Mouse (Mus musculus) stomach, embryonic 16.5 days (tissue): ENCODE measurements around the gene Ptbp1. TPM values are rescaled to one million over a fixed set of nuclear protein-coding genes. Genes with fewer than 3 reads are reported as not detected.

Experiments used
- ATAC-seq: fragments of 200-750 bp; cut with Nextera tagmentation; 2 replicates; pipeline ENCODE4 v1.8.0; 2017; ENCODE audit warnings: moderate number of reproducible peaks, moderate TSS enrichment; ENCODE audit not compliant: insufficient read depth, low FRiP score
- H3K27ac ChIP-seq: fragments of 300-500 bp; sonication (generic); 2 replicates; pipeline ENCODE4 v1.5.1; 2014; ENCODE audit warnings: low read length
- H3K27me3 ChIP-seq: fragments of 300-500 bp; sonication (generic); 2 replicates; pipeline ENCODE4 v1.6.1; 2014; ENCODE audit warnings: low read length, control low read depth, mixed read lengths; ENCODE audit not compliant: control insufficient read depth, insufficient read depth
- H3K36me3 ChIP-seq: fragments of 300-500 bp; sonication (generic); 2 replicates; pipeline ENCODE4 v1.6.1; 2014; ENCODE audit warnings: low read length; ENCODE audit not compliant: control insufficient read depth, insufficient read depth
- H3K4me1 ChIP-seq: fragments of 300-500 bp; sonication (generic); 2 replicates; pipeline ENCODE4 v1.6.1; 2014; ENCODE audit warnings: low read length, control low read depth, mixed read lengths; ENCODE audit not compliant: control insufficient read depth, insufficient read depth
- H3K4me2 ChIP-seq: fragments of 300-500 bp; sonication (generic); 2 replicates; pipeline ENCODE4 v1.6.1; 2014; ENCODE audit warnings: low read depth, low read length, mixed read lengths
- H3K4me3 ChIP-seq: fragments of 300-500 bp; sonication (generic); replicated peaks from 2 replicates; pipeline ENCODE4 v1.5.1; 2014; ENCODE audit warnings: mild to moderate bottlenecking, low read length
- H3K9ac ChIP-seq: fragments of 300-500 bp; sonication (generic); 2 replicates; pipeline ENCODE4 v1.6.1; 2014; ENCODE audit warnings: low read length
- H3K9me3 ChIP-seq: fragments of 300-500 bp; sonication (generic); replicated peaks from 2 replicates; pipeline ENCODE4 v1.6.1; 2016; ENCODE audit warnings: low read length, control low read depth; ENCODE audit not compliant: control insufficient read depth
- WGBS: fragments of 180-500 bp; shearing (Covaris S2); extraction: QIAGEN DNeasy Blood & Tissue Kit; methylation state at CpG from one replicate; pipeline ENCODE4 v1.1.7; 2014; 5-methylcytosine and 5-hydroxymethylcytosine counted together
- polyA plus RNA-seq: library from polyadenylated mRNA; unstranded; fragments of >200 nt; fragmentation: Nextera tagmentation; extraction: Ambion mirVana; gene quantifications from 2 replicates; pipeline ENCODE4 v1.2.1, GENCODE M21; 2015

Gene Ptbp1
- 268 and 308 TPM in 2 replicates for polyA plus RNA-seq

DNA sequence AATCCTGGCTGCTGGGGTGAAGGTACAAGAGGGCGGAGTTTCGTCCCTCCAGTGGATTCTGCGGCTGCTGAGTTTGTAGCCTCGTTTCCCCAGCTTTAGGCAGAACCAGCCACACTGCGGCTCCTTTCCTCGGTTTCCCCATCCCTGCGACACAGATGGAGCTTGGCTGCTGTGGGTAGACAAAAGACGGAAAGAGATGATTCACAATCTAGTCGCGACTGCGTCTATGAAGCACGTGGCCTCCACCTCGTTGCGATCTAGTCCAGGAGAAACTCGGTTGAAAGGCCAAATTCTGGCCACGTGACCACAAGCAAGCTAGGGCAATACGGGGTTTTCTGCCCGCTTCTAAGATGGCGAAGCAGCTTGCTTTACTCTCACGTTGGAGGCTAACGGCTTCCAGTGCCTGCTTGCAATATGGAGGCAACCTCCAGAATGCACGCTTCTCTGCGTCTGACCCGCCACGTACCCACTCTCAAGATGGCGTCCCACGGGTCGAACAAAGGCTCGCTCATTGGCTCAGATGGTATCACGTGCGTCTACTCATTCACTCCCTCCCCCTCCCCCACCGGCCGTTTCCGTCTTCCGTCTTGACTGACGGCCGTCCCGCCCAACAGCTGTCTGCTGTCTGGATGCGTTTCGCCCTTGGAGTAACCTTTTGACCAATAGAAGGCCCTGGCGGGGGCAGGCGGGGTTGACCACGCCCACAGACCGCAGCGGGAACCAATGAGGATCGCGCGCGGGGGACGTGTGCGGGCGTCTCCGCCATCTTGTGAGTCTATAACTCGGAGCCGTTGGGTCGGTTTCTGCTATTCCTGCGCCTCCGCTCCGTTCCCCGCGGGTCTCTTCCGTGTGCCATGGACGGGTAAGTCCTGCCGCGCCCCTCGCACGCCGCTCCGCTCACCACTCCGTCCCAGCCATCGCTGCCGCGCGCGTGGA lies at the start of gene Ptbp1:
Ptbp1 (plus strand) TSS at position 568 of the 936 bp plus-strand sequence.
- H3K4me1 ChIP-seq = peaks cover 55% of the 10 kb centered on the region
- WGBS = under 1% methylated on average over 75 of the region's 75 CpGs
- peak; percentile 92 for ATAC-seq
- peak within 1 kb of the TSS; percentile 97 for H3K4me3 ChIP-seq
- no peaks in the 10 kb centered on the region for H3K27me3 ChIP-seq
- peak within 1 kb of the TSS; percentile 100 for H3K27ac ChIP-seq
- no peaks in the 10 kb centered on the region for H3K9me3 ChIP-seq
- peak within 1 kb of the TSS; percentile 99 for H3K9ac ChIP-seq
- peak within 1 kb of the TSS; percentile 91 for H3K4me2 ChIP-seq
- H3K36me3 ChIP-seq = peaks cover under 1% of the 10 kb centered on the region

DNA sequence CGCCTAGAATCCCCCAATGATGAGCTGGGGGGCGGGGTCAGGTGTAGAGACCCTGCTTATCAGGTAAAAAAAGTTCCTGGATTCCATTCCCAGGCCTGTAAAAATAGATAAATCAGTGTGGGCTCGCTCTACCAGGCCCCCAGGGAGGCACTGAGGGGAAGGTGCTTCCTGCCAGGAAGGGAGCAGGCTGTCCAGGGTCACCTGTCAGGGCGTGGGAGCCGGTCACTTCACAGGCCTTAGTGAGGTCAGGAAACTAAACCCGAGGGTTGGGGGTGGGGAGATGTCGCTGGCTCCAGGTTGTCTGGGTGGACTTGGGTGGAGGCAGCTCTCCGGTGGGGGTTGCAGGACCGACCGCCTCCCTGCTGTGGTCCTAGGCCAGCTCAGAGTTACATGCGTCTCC lies 48.6 kb upstream of the Ptbp1 start:
- no peaks in the 10 kb centered on the region for H3K36me3 ChIP-seq
- H3K4me2 ChIP-seq = no peak overlapping the region
- H3K27me3 ChIP-seq = no peaks in the 10 kb centered on the region
- 55% methylated on average over 11 of the region's 11 CpGs for WGBS
- H3K4me1 ChIP-seq = peaks cover 18% of the 10 kb centered on the region
- no peaks in the 10 kb centered on the region for H3K9me3 ChIP-seq
- no peak overlapping the region for H3K4me3 ChIP-seq
- no peak overlapping the region for H3K27ac ChIP-seq
- no peak for ATAC-seq
- no peak overlapping the region for H3K9ac ChIP-seq

DNA sequence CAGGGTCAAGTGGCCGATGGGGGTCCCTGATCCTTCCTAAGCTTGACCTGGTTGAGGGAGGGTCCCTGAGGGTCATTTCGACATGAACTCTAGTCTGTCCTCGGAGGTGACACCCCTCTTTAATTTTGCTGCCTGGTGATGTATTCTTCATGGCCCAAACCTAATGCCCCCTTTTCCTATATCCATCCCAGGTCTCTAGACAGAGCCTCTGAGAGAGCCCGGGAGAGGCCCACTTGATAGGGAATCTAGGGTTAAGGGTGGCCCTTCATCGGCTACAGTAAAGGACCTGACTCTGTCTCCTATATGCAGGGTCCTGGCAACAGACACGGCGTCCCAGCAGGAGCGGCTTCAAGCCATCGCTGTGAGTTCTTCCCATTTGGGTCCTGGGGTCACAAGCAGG lies 47.9 kb upstream of the Ptbp1 start:
- Histone ChIP-seq H3K9me3 (no peaks in the 10 kb centered on the region), H3K4me1 (peaks cover 18% of the 10 kb centered on the region), H3K27ac (no peak overlapping the region), H3K9ac (no peak overlapping the region), H3K4me3 (no peak overlapping the region), H3K36me3 (no peaks in the 10 kb centered on the region), H3K27me3 (no peaks in the 10 kb centered on the region), H3K4me2 (no peak overlapping the region)
- WGBS = 80% methylated on average over 9 of the region's 9 CpGs
- ATAC-seq = no peak

DNA sequence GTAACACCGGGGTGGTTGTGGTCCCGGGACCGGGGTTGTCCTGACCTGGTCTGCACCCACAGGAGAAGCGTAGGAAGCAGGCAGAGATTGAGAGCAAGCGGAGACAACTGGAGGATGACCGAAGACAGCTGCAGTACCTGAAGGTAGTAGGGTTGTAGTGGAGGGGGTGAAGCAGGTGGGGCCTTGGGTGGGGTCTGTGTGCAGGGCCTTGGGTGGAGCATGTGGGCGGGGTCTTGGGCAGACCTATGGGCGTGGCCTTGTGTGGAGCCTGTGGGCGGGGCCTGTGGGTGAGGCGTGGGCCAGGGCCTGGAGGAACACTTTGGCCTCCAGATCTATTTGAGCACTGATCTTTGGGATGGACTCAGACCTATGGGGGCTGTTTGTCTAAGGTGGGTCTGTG lies 47.3 kb upstream of the Ptbp1 start:
- H3K27ac ChIP-seq = no peak overlapping the region
- peak; percentile 48; the same call in 1 of the 2 replicates for ATAC-seq
- WGBS = 79% methylated on average over 10 of the region's 10 CpGs

DNA sequence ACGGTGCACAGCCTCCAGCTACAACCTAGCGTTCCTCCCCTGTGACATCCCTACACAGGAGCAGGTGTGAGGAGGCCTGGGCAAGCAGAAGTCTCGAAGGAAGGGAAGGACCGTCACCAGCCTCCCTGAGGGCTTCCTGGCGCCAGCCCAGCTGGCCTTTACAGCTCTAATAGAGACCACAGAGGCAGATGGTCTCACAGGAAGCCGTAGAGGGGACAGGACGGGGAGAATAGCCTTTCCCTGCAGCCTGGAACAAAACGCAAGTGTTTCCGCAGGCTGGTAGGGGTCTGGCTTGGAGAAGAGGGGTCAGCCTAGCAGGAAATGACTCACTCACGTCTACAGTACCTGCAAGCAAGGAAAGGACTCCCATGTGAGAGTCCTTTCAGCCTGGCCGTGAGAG lies 46.4 kb upstream of the Ptbp1 start:
- no peak; the same call in 1 of the 2 replicates for ATAC-seq
- 70% methylated on average over 11 of the region's 11 CpGs for WGBS
- no peak overlapping the region for H3K9ac ChIP-seq
- H3K4me1 ChIP-seq = peaks cover 14% of the 10 kb centered on the region
- no peaks in the 10 kb centered on the region for H3K9me3 ChIP-seq
- no peak overlapping the region for H3K4me3 ChIP-seq
- no peaks in the 10 kb centered on the region for H3K36me3 ChIP-seq
- no peak overlapping the region for H3K4me2 ChIP-seq
- peak overlapping the region; percentile 17; the same call in 1 of the 2 replicates for H3K27ac ChIP-seq
- no peaks in the 10 kb centered on the region for H3K27me3 ChIP-seq

More for the DNA sequence above, 47.3 kb upstream of the Ptbp1 start:
- Histone ChIP-seq H3K9me3 (no peaks in the 10 kb centered on the region), H3K9ac (no peak overlapping the region), H3K4me2 (no peak overlapping the region), H3K27me3 (no peaks in the 10 kb centered on the region), H3K36me3 (no peaks in the 10 kb centered on the region), H3K4me1 (peaks cover 18% of the 10 kb centered on the region), H3K4me3 (no peak overlapping the region)

DNA sequence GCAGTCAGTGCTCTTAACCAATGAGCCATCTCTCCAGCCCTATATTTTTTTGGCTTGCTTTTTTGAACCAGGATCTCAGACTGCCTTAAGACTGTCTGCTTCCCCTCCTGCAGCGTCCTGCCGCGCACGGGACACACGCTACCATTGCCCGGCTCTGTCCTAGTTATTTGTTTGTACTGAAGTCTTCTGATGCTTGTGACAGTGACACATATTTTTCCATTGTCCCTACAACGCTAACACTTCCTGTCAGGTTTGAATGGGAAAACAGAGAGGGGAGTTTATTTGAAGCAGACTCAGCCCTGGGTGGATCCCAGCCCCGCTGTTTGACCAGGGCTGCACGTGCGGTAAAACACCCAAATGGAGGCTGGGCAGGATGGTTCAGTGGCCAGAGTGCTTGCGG lies 45.5 kb upstream of the Ptbp1 start:
- peaks cover 8% of the 10 kb centered on the region for H3K4me1 ChIP-seq
- H3K27me3 ChIP-seq = no peaks in the 10 kb centered on the region
- no peak overlapping the region for H3K27ac ChIP-seq
- H3K4me2 ChIP-seq = no peak overlapping the region
- H3K9me3 ChIP-seq = no peaks in the 10 kb centered on the region
- ATAC-seq = no peak
- 83% methylated on average over 11 of the region's 11 CpGs for WGBS
- no peak overlapping the region for H3K4me3 ChIP-seq
- no peak overlapping the region for H3K9ac ChIP-seq
- H3K36me3 ChIP-seq = no peaks in the 10 kb centered on the region

DNA sequence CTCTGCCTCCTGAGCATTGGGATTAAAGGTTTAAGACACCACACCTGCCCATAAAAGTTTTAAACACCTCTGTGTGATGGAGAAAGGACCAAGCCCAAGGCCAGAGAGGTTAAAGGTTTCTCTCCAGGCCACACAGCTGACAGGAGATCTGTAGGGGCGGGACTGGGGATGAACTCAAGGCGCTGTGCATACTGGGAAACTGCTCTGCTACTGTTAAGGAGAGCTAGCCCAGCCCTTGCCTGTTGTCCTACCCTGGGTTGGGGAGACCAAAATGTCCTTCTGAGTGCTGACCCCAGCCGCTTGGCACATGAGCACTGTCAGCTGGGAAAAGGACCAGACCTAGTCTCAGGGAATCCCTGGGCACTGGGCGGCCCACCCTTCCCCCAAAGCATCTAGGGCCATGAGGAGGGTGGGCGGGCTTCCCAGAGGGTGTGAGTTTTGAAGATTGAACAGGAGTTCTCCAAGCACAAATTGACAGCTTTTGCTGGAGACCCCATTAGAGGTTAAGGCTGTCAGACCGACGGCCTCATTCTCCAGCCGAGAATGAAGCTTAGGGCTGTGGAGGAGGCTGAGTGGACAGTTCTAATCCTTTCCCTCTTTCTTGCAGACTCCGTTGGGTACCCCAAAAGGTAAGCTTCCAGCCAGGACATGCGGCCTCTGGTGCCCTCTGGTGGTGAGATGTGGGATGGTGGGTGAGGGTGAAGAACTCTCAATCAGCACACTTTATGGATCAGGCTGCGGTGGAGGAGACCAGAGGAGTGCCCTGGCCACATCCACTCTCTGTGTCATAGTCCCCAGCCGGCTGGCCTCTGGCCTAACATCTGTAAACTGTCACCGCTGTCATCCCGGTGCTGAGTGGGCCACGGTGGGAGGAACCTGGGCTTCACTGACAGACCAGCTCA lies 42.2 kb upstream of the Ptbp1 start:
- Histone ChIP-seq H3K4me3 (no peak overlapping the region), H3K4me1 (0 out of 2 replicates have a peak, but pooled peaks cover 2% of the 10 kb centered on the region), H3K27ac (no peak overlapping the region), H3K27me3 (no peaks in the 10 kb centered on the region), H3K36me3 (0 out of 2 replicates have a peak, but pooled peaks cover 4% of the 10 kb centered on the region), H3K9me3 (no peaks in the 10 kb centered on the region), H3K9ac (no peak overlapping the region), H3K4me2 (no peak overlapping the region)
- peak; percentile 51; the same call in 1 of the 2 replicates for ATAC-seq
- 29% methylated on average over 15 of the region's 15 CpGs for WGBS

DNA sequence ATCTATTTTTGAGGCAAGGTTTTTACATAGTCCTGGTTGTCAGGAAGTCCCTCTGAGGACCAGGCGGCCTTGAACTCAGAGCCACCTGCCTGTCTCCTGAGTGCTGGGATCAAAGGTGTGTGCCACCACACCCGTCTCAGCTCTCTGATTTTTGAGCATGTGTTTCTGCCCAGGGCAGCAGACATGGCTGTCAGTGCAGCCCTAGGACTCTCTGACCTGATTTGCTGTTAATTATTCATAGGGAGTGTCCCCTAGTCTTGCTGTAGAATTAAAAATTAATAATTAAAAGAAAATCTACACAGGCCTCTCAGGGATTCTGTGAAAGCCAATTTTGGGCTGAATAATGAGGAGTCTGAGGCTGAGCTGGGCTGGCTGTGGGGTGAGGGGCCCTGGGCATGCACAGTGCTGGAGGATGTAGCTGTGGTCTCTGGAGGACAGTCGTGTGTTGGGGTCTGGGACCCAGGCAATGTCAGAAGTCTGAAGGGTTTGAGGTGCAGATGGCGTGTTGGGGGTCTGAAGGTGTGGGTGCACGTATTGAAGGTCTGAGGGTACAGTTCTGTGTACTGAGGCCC lies 39.9 kb upstream of the Ptbp1 start:
- H3K4me1 ChIP-seq = 0 out of 2 replicates have a peak, but pooled peaks cover 4% of the 10 kb centered on the region
- no peak for ATAC-seq
- no peak overlapping the region for H3K9ac ChIP-seq
- no peaks in the 10 kb centered on the region for H3K9me3 ChIP-seq
- whole genome bisulfite sequencing = 72% methylated on average over 5 of the region's 5 CpGs
- H3K4me3 ChIP-seq = no peak overlapping the region
- no peak overlapping the region for H3K4me2 ChIP-seq
- H3K27ac ChIP-seq = no peak overlapping the region
- H3K36me3 ChIP-seq = 0 out of 2 replicates have a peak, but pooled peaks cover 5% of the 10 kb centered on the region
- no peaks in the 10 kb centered on the region for H3K27me3 ChIP-seq
